Mouse (Mus musculus) embryo, embryonic 11 days (tissue): ENCODE measurements around the gene Auts2.

ENCODE experiments used
- DNase-seq: peaks from one replicate; pipeline ENCODE4 v3.0.0-alpha.2; 2015

The Auts2 gene

GRCm38 (mm10) chr5:131869711-131870499 is 673.2 kb downstream of the Auts2 start:
- DNase-seq, result no peak

- DNase-seq, result no peak
Measured at GRCm38 (mm10) chr5:131865200-131865599, 677.9 kb downstream of the Auts2 start.

- DNase-seq, result no peak
Measured at GRCm38 (mm10) chr5:131857976-131858375, 685.2 kb downstream of the Auts2 start.

GRCm38 (mm10) chr5:131855358-131855757 is 687.8 kb downstream of the Auts2 start:
- DNase-seq, result peak; percentile 88

- DNase-seq, result peak; percentile 76
Measured at GRCm38 (mm10) chr5:131851597-131852453, 691.3 kb downstream of the Auts2 start.

- no peak for DNase-seq
Measured at GRCm38 (mm10) chr5:131850632-131851335, 692.4 kb downstream of the Auts2 start.

GRCm38 (mm10) chr5:131849644-131850043 is 693.5 kb downstream of the Auts2 start:
- DNase-seq, result no peak

GRCm38 (mm10) chr5:131844519-131844800 is 698.7 kb downstream of the Auts2 start:
- no peak for DNase-seq

- no peak for DNase-seq
Measured at GRCm38 (mm10) chr5:131843766-131844518, 699.2 kb downstream of the Auts2 start.

GRCm38 (mm10) chr5:131839657-131840315 is 703.4 kb downstream of the Auts2 start:
- no peak for DNase-seq

- DNase-seq, result no peak
Measured at GRCm38 (mm10) chr5:131839023-131839422, 704.1 kb downstream of the Auts2 start.

GRCm38 (mm10) chr5:131838064-131838463 is 705.1 kb downstream of the Auts2 start:
- no peak for DNase-seq

GRCm38 (mm10) chr5:131836014-131836735 is 707.0 kb downstream of the Auts2 start:
- no peak for DNase-seq

- peak; percentile 68 for DNase-seq
Measured at GRCm38 (mm10) chr5:131832891-131833876, 710.0 kb downstream of the Auts2 start.

GRCm38 (mm10) chr5:131830111-131830510 is 713.0 kb downstream of the Auts2 start:
- no peak for DNase-seq

GRCm38 (mm10) chr5:131829248-131829647 is 713.9 kb downstream of the Auts2 start:
- DNase-seq, result no peak

- no peak for DNase-seq
Measured at GRCm38 (mm10) chr5:131828607-131829006, 714.5 kb downstream of the Auts2 start.

- DNase-seq, result no peak
Measured at GRCm38 (mm10) chr5:131826362-131827261, 716.5 kb downstream of the Auts2 start.

GRCm38 (mm10) chr5:131825421-131825820 is 717.7 kb downstream of the Auts2 start:
- no peak for DNase-seq
